Mouse (Mus musculus): ENCODE measurements around the gene Cd300lf. TPM values are rescaled to one million over a fixed set of nuclear protein-coding genes. Genes with fewer than 3 reads are reported as not detected.

The Cd300lf gene
- total and polyA plus RNA-seq, 3 experiments = 15.5 to 36.9 (median 35.3) TPM

DNA sequence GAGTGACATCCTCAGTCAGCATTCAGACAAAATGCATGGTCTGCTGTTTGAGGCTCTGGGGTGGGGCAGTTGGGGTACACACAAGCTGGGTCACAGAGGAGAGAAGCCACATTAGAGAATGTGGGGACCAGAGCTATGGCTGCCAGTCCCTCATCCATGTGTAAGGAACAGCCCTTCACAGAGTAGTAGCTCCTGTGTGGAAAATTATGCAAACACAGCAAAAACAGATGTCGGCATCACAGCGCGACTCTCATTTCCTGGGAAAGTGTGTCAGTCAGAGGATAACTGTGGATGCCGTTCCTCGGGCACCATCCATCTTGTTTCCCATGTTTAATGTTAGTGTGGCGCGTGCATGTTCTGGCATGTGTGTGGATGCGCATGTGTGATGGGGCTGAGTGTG lies 25.6 kb downstream of the Cd300lf start:
- Histone ChIP-seq H3K9ac (ENCODE audit: insufficient read depth, low read depth) (no peak overlapping the region), H3K36me3 (replicated peaks in 1 of 2; ENCODE audit: control insufficient read depth in 1 of 2, insufficient read depth in 1 of 2, low read length in 1 of 2) (no peaks in the 10 kb centered on the region), H3K27me3 (replicated peaks) (no peaks in the 10 kb centered on the region), H3K9me3 (replicated peaks; ENCODE audit: low read length) (peaks cover 8% of the 10 kb centered on the region), H3K4me3 (replicated peaks in 1 of 3; ENCODE audit: low read depth in 2 of 3, low read length in 2 of 3, poor library complexity in 1 of 3) (no peak overlapping the region), H3K4me2 (ENCODE audit: insufficient read depth, low read depth, poor library complexity, severe bottlenecking) (no peak overlapping the region), H3K4me1 (ENCODE audit: control insufficient read depth in 1 of 2, insufficient read depth in 2 of 2) (peaks cover 31 to 66% of the 10 kb centered on the region in 2 experiments), H3K79me2 (replicated peaks; ENCODE audit: control insufficient read depth, extremely low read depth, insufficient read depth, poor library complexity, severe bottlenecking) (no peaks in the 10 kb centered on the region), H3K27ac (ENCODE audit: insufficient read depth, low read depth) (no peak overlapping the region)
- DNase-seq (ENCODE audit: extremely low read depth) = no peak
- in situ Hi-C loops (cut with MboI; ENCODE audit: low pct_ligation_motif_present, low pct_unique_long_range_greater_than_20kb, low sequenced_read_pairs) (no loop called here), dilution Hi-C loops (cut with MboI; ENCODE audit: extremely low pct_ligation_motif_present, extremely low pct_unique_long_range_greater_than_20kb, low sequenced_read_pairs) (no loop called here)
- TF ChIP-seq MAFK (IDR thresholded peaks at IDR 0.05; ENCODE audit: insufficient replicate concordance, low read length) (peak; percentile 91), RCOR1 (conservative IDR thresholded peaks at IDR 0.05; ENCODE audit: low read depth, low read length) (no peak), BHLHE40 (IDR thresholded peaks at IDR 0.05; ENCODE audit: low read depth, low read length) (no peak), MXI1 (IDR thresholded peaks at IDR 0.05; ENCODE audit: low read depth, low read length) (no peak), POLR2AphosphoS2 (IDR thresholded peaks at IDR 0.05; ENCODE audit: low read depth, low read length) (no peak), IRF4 (IDR thresholded peaks at IDR 0.05; ENCODE audit: low read depth, low read length) (no peak), UBTF (IDR thresholded peaks at IDR 0.05; ENCODE audit: low read depth, low read length) (no peak), GABPA (IDR thresholded peaks at IDR 0.05; ENCODE audit: insufficient replicate concordance, low read depth, low read length) (no peak)

DNA sequence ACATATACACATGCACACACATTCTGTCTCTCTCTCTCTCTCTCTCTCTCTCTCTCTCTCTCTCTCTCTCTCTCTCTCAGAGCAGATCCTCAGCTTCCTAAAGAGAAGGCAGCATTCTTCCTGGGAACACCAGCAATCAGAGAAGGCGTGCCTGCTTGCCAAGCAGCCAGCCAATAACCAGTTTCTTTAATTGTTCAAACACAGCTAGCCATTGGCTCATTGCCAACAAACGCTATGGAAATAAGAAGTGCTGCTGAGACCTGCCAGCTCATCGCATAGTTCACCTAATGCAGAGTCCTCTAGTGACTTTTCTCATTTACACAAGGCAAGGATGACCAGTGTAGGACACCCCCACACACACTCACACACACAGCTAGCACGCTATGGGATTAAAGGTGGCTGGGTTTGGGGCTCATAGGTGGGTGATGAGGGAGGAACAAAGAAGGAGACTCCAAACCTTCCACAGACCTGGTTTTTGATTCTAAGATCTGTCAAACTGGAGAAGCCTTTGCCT lies 26.3 kb downstream of the Cd300lf start:
- Histone ChIP-seq H3K27ac (ENCODE audit: insufficient read depth, low read depth) (peak overlapping the region; percentile 83), H3K4me3 (replicated peaks in 1 of 3; ENCODE audit: low read depth in 2 of 3, low read length in 2 of 3, poor library complexity in 1 of 3) (peak overlapping the region in 1 of 3 experiments; percentile 60), H3K36me3 (replicated peaks in 1 of 2; ENCODE audit: control insufficient read depth in 1 of 2, insufficient read depth in 1 of 2, low read length in 1 of 2) (no peaks in the 10 kb centered on the region), H3K9ac (ENCODE audit: insufficient read depth, low read depth) (no peak overlapping the region), H3K79me2 (replicated peaks; ENCODE audit: control insufficient read depth, extremely low read depth, insufficient read depth, poor library complexity, severe bottlenecking) (no peaks in the 10 kb centered on the region), H3K27me3 (replicated peaks) (no peaks in the 10 kb centered on the region), H3K9me3 (replicated peaks; ENCODE audit: low read length) (peaks cover 8% of the 10 kb centered on the region), H3K4me1 (ENCODE audit: control insufficient read depth in 1 of 2, insufficient read depth in 2 of 2) (peaks cover 31 to 73% of the 10 kb centered on the region in 2 experiments), H3K4me2 (ENCODE audit: insufficient read depth, low read depth, poor library complexity, severe bottlenecking) (no peak overlapping the region)
- in situ Hi-C loops (cut with MboI; ENCODE audit: low pct_ligation_motif_present, low pct_unique_long_range_greater_than_20kb, low sequenced_read_pairs) (no loop called here), dilution Hi-C loops (cut with MboI; ENCODE audit: extremely low pct_ligation_motif_present, extremely low pct_unique_long_range_greater_than_20kb, low sequenced_read_pairs) (no loop called here)
- TF ChIP-seq BHLHE40 (IDR thresholded peaks at IDR 0.05; ENCODE audit: low read depth, low read length) = no peak
- TF ChIP-seq USF1 (IDR thresholded peaks at IDR 0.05; ENCODE audit: low read depth, low read length) = no peak
- no peak for TF ChIP-seq MAZ (IDR thresholded peaks at IDR 0.05; ENCODE audit: low read depth, low read length)
- TF ChIP-seq CTCF (conservative IDR thresholded peaks at IDR 0.05 in 1 of 2, IDR thresholded peaks at IDR 0.05 in 1 of 2; ENCODE audit: low read depth in 2 of 2, low read length in 2 of 2) = no peak
- TF ChIP-seq MEF2A (IDR thresholded peaks at IDR 0.05; ENCODE audit: borderline replicate concordance, low read depth, low read length) = no peak
- TF ChIP-seq RAD21 (IDR thresholded peaks at IDR 0.05; ENCODE audit: low read depth, low read length) = no peak
- no peak for TF ChIP-seq MAFK (IDR thresholded peaks at IDR 0.05; ENCODE audit: insufficient replicate concordance, low read length)
- TF ChIP-seq CHD2 (IDR thresholded peaks at IDR 0.05; ENCODE audit: low read length) = no peak
- TF ChIP-seq EP300 (IDR thresholded peaks at IDR 0.05; ENCODE audit: low read length) = no peak
- TF ChIP-seq ZC3H11A (IDR thresholded peaks at IDR 0.05; ENCODE audit: low read depth, low read length) = no peak
- TF ChIP-seq MXI1 (IDR thresholded peaks at IDR 0.05; ENCODE audit: low read depth, low read length) = no peak
- no peak for TF ChIP-seq IRF4 (IDR thresholded peaks at IDR 0.05; ENCODE audit: low read depth, low read length)
- no peak for DNase-seq (ENCODE audit: extremely low read depth)
